Mouse (Mus musculus) lung, postnatal 0 days (tissue): ENCODE data around the gene Tnfrsf19.

Source experiments
- CTCF ChIP-seq: IDR thresholded peaks from 2 replicates; pipeline ENCODE4 v1.5.1; 2016; ENCODE audit warnings: antibody characterized with exemption, mild to moderate bottlenecking
- EP300 ChIP-seq: IDR thresholded peaks from 2 replicates; pipeline ENCODE4 v1.6.1; 2016; ENCODE audit warnings: antibody characterized with exemption, mild to moderate bottlenecking, control low read depth

GRCm38 (mm10) chr14:60916661-60917060, 129.6 kb downstream of the Tnfrsf19 start:
- no peak for TF ChIP-seq CTCF
- TF ChIP-seq EP300 = no peak
